Mouse (Mus musculus) myocyte (in vitro differentiated cells): ENCODE data around the gene Snrk. TPM values are rescaled to one million over a fixed set of nuclear protein-coding genes. Genes with fewer than 3 reads are reported as not detected.

Source experiments
- H3K27me3 ChIP-seq: one replicate; pipeline ENCODE4 v1.6.1; 2011; ENCODE audit not compliant: control insufficient read depth, insufficient read depth, insufficient read length
- H3K36me3 ChIP-seq: one replicate; pipeline ENCODE4 v1.6.1; 2011; ENCODE audit not compliant: control insufficient read depth, insufficient read depth
- H3K4me2 ChIP-seq: one replicate; pipeline ENCODE4 v1.6.1; 2011; ENCODE audit warnings: low read depth, control low read depth
- H3K4me3 ChIP-seq: one replicate; pipeline ENCODE4 v1.5.1; 2011; ENCODE audit warnings: mild to moderate bottlenecking, control low read depth, moderate library complexity
- H3K79me2 ChIP-seq: one replicate; pipeline ENCODE4 v1.6.1; 2011; ENCODE audit not compliant: control insufficient read depth, insufficient read depth
- H3ac ChIP-seq: one replicate; pipeline ENCODE4 v1.6.1; 2011; ENCODE audit not compliant: control insufficient read depth, insufficient read length
- CEBPB ChIP-seq: IDR thresholded peaks from 2 replicates; pipeline ENCODE4 v1.6.1; 2011; ENCODE audit warnings: mild to moderate bottlenecking, moderate library complexity; ENCODE audit not compliant: poor library complexity, insufficient read depth, severe bottlenecking
- E2F4 ChIP-seq: IDR thresholded peaks from one replicate; pipeline ENCODE4 v1.6.1; 2011; ENCODE audit warnings: mild to moderate bottlenecking, control low read depth, moderate library complexity; ENCODE audit not compliant: insufficient read depth
- MAX ChIP-seq: IDR thresholded peaks from one replicate; pipeline ENCODE4 v1.6.1; 2011; ENCODE audit warnings: low read depth, mild to moderate bottlenecking, control low read depth
- MYOD1 ChIP-seq, 3 experiments: IDR thresholded peaks; one replicate each; pipeline ENCODE4 v1.6.1; 2011; ENCODE audit warnings: control low read depth in 2 of 3, low read depth in 2 of 3, mild to moderate bottlenecking in 2 of 3, moderate library complexity in 1 of 3; ENCODE audit not compliant: insufficient read length in 2 of 3, control insufficient read depth in 1 of 3
- MYOG ChIP-seq, 3 experiments: IDR thresholded peaks; one replicate each; pipeline ENCODE4 v1.6.1; 2011; ENCODE audit warnings: control low read depth in 2 of 3, low read depth in 2 of 3, mild to moderate bottlenecking in 2 of 3; ENCODE audit not compliant: insufficient read length in 2 of 3, control insufficient read depth in 1 of 3, insufficient read depth in 1 of 3
- POLR2A ChIP-seq: IDR thresholded peaks from one replicate; pipeline ENCODE4 v1.6.1; 2011; ENCODE audit warnings: low read depth, mild to moderate bottlenecking, control low read depth, moderate library complexity; ENCODE audit not compliant: insufficient read length
- POLR2AphosphoS2 ChIP-seq: IDR thresholded peaks from one replicate; pipeline ENCODE4 v1.6.1; 2011; ENCODE audit warnings: low read depth, control low read depth; ENCODE audit not compliant: insufficient read length
- REST ChIP-seq: IDR thresholded peaks from one replicate; pipeline ENCODE4 v1.6.1; 2011; ENCODE audit warnings: mild to moderate bottlenecking, control low read depth, moderate library complexity; ENCODE audit not compliant: insufficient read depth, insufficient read length
- SRF ChIP-seq: IDR thresholded peaks from one replicate; pipeline ENCODE4 v1.6.1; 2011; ENCODE audit warnings: low read depth; ENCODE audit not compliant: control insufficient read depth, insufficient read length
- TCF12 ChIP-seq: IDR thresholded peaks from one replicate; pipeline ENCODE4 v1.6.1; 2011; ENCODE audit warnings: mild to moderate bottlenecking, control low read depth; ENCODE audit not compliant: poor library complexity, insufficient read depth, severe bottlenecking
- TCF3 ChIP-seq: IDR thresholded peaks from one replicate; pipeline ENCODE4 v1.6.1; 2011; ENCODE audit warnings: low read depth, control low read depth; ENCODE audit not compliant: insufficient read length
- USF1 ChIP-seq: IDR thresholded peaks from one replicate; pipeline ENCODE4 v1.6.1; 2011; ENCODE audit warnings: low read depth, mild to moderate bottlenecking, control low read depth, moderate library complexity
- polyA plus RNA-seq: library from polyadenylated mRNA; unstranded; fragments of >200 nt; fragmentation: generic; extraction: Trizol; gene quantifications from one replicate; pipeline ENCODE4 v1.2.1, GENCODE M21; 2012; ENCODE audit warnings: missing spikeins

Gene Snrk
- polyA plus RNA-seq, 1 experiment: 9.9 TPM

DNA sequence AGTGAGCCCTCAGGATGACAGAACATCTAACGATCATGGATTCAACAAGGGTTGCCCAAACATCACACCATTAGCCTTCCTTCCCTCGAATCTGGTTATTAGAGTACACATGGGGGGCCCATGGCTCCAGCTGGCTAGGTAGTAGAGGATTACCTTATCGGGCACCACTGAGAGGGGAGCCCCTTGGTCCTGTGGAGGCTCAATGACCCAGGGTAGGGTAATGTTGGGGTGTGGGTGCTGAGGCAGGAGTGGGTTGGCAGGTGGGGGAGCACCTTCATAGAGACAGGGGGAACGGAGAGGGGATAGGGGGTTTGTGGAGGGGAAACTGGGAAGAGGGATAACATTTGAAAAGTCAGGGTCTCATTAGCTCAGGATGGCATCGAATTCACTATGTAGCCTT, 6.1 kb upstream of the Snrk start:
- Histone ChIP-seq H3K4me2 (no peak overlapping the region), H3ac (no peak overlapping the region), H3K4me3 (no peak overlapping the region), H3K27me3 (no peaks in the 10 kb centered on the region), H3K79me2 (no peaks in the 10 kb centered on the region), H3K36me3 (no peaks in the 10 kb centered on the region)
- TF ChIP-seq TCF3: no peak
- no peak for TF ChIP-seq MAX
- no peak for TF ChIP-seq USF1
- no peak for TF ChIP-seq SRF
- no peak for TF ChIP-seq POLR2A
- no peak for TF ChIP-seq TCF12
- no peak for TF ChIP-seq E2F4
- no peak for TF ChIP-seq REST
- TF ChIP-seq CEBPB: no peak
- no peak for TF ChIP-seq POLR2AphosphoS2
- TF ChIP-seq MYOG (IDR thresholded peaks at IDR 0.05; ENCODE audit: control insufficient read depth in 1 of 3, insufficient read depth in 1 of 3, insufficient read length in 2 of 3, low read depth in 2 of 3): no peak
- TF ChIP-seq MYOD1 (IDR thresholded peaks at IDR 0.05; ENCODE audit: control insufficient read depth in 1 of 3, insufficient read length in 2 of 3, low read depth in 2 of 3): no peak

DNA sequence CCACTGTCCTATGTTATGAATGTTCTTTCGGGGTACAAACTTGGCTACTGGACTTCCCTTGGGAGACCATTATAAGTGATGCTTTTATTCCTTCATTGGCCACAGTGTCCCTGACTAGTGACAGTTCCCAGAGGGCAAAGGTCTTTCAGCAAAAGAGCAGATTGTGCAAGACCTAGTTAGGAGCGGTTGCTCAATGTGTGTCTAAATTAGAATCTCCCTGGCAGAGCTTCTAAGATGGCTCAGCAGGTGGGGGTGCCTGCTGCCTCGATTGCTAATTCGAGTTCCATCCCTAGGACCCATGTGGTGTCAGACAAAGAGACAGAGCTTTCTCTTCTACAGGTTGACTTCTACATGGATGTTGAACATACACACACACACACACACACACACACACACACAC, 1.5 kb upstream of the Snrk start:
- TF ChIP-seq CEBPB (peak; percentile 54; the same call in 1 of the 2 replicates), POLR2A (no peak)
- Histone ChIP-seq H3K36me3 (no peaks in the 10 kb centered on the region), H3K4me3 (no peak overlapping the region), H3ac (no peak overlapping the region), H3K4me2 (no peak overlapping the region), H3K27me3 (no peaks in the 10 kb centered on the region), H3K79me2 (peaks cover 9% of the 10 kb centered on the region)

DNA sequence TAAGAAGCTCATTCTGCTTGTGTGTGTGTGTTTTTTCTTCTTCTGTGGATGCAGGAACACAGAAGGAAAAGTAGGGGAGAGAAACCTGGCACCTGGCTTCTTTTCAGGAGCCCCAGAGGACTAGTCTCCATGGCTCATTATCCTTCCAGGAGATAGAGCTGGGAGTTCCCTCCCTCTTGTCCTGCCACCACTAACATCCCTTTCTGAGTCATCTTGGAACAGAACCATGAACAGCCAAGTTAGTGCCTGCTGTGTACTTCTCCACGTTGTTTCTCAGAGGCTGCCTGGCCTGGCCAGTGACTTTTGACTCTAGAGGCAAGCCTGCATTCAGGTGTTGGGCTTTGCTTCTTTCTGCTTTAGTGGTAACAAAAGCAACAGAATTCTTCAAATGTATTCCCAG, 707 bp upstream of the Snrk start:
- TF ChIP-seq TCF3: no peak
- no peak for TF ChIP-seq CEBPB

DNA sequence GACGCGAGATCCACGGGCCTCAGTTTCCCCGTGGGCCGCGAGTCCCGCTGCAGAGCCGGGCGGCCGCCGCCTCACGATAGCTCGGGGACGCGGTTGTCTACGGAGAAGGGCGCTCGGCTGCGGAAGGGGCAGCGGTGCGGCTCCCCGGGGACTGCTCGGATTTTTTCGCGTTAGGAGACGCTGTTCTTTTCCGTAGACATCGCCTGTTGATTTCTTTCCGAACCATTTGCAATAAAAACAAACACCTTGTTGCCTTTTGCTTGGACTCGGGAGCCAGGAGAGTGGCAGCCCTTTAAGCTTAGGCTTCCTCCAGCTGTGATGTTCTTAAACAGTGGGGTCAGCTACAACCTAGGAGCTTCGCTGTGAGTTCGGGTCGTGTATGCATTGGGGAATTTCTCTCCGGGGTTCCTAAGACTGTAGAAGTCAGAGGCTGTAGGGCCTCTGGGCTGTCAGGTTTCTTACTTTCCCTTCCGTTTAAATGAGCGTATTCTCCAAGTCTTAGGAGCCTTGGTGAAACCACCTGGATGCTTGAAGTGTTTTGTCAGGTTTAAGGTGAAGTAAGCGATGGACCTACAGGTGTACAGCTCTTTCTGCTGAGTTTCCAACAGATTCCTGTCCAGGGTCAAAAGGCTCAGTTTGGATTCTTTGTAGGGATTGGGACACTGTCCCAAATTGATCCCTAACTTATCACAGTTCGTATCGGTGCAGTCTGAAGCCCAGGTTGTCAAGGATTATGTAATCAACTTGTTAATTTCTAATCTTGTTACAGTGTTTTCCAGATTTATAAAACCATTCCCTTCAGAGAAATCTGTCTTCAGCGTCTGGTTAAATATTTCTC, 845 bp downstream of the Snrk start:
- TF ChIP-seq POLR2A (no peak), MYOG (IDR thresholded peaks at IDR 0.05; ENCODE audit: control insufficient read depth in 1 of 3, insufficient read depth in 1 of 3, insufficient read length in 2 of 3, low read depth in 2 of 3) (no peak), TCF3 (no peak), CEBPB (no peak), POLR2AphosphoS2 (no peak), REST (no peak), USF1 (no peak), MYOD1 (IDR thresholded peaks at IDR 0.05; ENCODE audit: control insufficient read depth in 1 of 3, insufficient read length in 2 of 3, low read depth in 2 of 3) (no peak), TCF12 (no peak), MAX (no peak), SRF (no peak), E2F4 (no peak)
- H3ac ChIP-seq: peak overlapping the region; percentile 43
- no peaks in the 10 kb centered on the region for H3K27me3 ChIP-seq
- H3K79me2 ChIP-seq: peaks cover 14% of the 10 kb centered on the region
- peak overlapping the region; percentile 42 for H3K4me3 ChIP-seq
- H3K4me2 ChIP-seq: peak overlapping the region; percentile 98
- no peaks in the 10 kb centered on the region for H3K36me3 ChIP-seq

More for the DNA sequence above, 707 bp upstream of the Snrk start:
- Histone ChIP-seq H3K4me2 (no peak overlapping the region), H3K4me3 (no peak overlapping the region), H3ac (no peak overlapping the region), H3K79me2 (peaks cover 14% of the 10 kb centered on the region), H3K36me3 (no peaks in the 10 kb centered on the region), H3K27me3 (no peaks in the 10 kb centered on the region)

DNA sequence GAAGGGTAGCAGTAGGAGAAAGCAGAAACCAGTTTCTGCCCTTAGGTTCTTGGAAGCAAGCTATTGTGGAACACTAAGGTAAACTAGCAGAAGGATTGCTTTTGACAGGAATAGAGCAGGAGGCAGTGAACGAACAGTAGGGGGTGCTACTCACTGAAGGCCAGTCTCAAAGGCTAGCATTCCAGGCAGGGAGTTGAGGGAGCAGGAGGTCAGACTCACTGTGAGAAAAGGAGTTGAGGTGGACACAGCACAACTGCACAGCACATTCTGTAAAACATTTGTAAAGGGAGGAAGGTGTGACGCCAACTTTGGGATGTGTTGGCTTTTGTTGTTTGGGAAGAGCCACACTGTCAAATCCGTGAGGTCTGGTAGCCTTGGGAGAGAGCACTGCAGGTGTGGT, 3.0 kb downstream of the Snrk start:
- no peak overlapping the region for H3ac ChIP-seq
- H3K27me3 ChIP-seq: no peaks in the 10 kb centered on the region
- peaks cover 14% of the 10 kb centered on the region for H3K79me2 ChIP-seq
- no peaks in the 10 kb centered on the region for H3K36me3 ChIP-seq
- TF ChIP-seq POLR2AphosphoS2 (no peak), E2F4 (no peak), TCF12 (no peak), SRF (no peak), MYOG (IDR thresholded peaks at IDR 0.05; ENCODE audit: control insufficient read depth in 1 of 3, insufficient read depth in 1 of 3, insufficient read length in 2 of 3, low read depth in 2 of 3) (no peak), MYOD1 (IDR thresholded peaks at IDR 0.05; ENCODE audit: control insufficient read depth in 1 of 3, insufficient read length in 2 of 3, low read depth in 2 of 3) (no peak), REST (no peak), MAX (no peak), USF1 (no peak), TCF3 (no peak), POLR2A (no peak), CEBPB (no peak)
- H3K4me2 ChIP-seq: no peak overlapping the region
- no peak overlapping the region for H3K4me3 ChIP-seq

DNA sequence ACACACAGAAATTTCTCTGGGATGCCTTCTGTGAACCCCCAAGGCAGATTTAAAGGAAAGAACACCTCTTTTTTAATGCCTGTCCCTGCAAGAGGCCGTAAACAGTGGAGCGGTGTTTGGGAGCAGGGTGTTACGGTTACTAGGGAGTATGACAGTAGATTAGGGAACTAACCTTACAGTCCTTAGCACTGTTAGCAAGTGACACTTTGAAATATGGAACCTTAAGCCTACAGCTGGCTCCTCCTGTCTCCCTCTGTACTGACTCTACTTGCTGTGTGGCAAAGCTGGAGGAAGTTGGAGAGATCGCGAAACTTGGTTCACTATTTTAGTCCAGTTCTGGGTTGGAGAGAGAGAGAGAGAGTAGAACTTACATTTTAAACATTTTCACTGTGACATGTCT, 5.0 kb downstream of the Snrk start:
- Histone ChIP-seq H3K4me2 (no peak overlapping the region), H3K36me3 (no peaks in the 10 kb centered on the region), H3ac (no peak overlapping the region), H3K27me3 (no peaks in the 10 kb centered on the region), H3K79me2 (peaks cover 25% of the 10 kb centered on the region), H3K4me3 (no peak overlapping the region)
- no peak for TF ChIP-seq MYOD1 (IDR thresholded peaks at IDR 0.05; ENCODE audit: control insufficient read depth in 1 of 3, insufficient read length in 2 of 3, low read depth in 2 of 3)
- TF ChIP-seq CEBPB: no peak
- TF ChIP-seq POLR2AphosphoS2: no peak
- TF ChIP-seq REST: no peak
- no peak for TF ChIP-seq MYOG (IDR thresholded peaks at IDR 0.05; ENCODE audit: control insufficient read depth in 1 of 3, insufficient read depth in 1 of 3, insufficient read length in 2 of 3, low read depth in 2 of 3)
- TF ChIP-seq SRF: no peak
- no peak for TF ChIP-seq TCF3
- no peak for TF ChIP-seq POLR2A
- no peak for TF ChIP-seq MAX
- TF ChIP-seq TCF12: no peak
- TF ChIP-seq E2F4: no peak
- TF ChIP-seq USF1: no peak
